Mouse (Mus musculus): ENCODE results near the gene Cttn.

Cttn gene

GRCm38 (mm10) chr7:144470545-144471059, at the start of gene Cttn:
Gene Cttn (minus strand): TSS chr7:144471009.
- DNase-seq (ENCODE audit: low spot score): peak; percentile 77

- DNase-seq (ENCODE audit: low spot score): no peak
Measured at GRCm38 (mm10) chr7:144519852-144520251, 49.0 kb upstream of the Cttn start.

GRCm38 (mm10) chr7:144516711-144517110, 45.9 kb upstream of the Cttn start:
- no peak for DNase-seq (ENCODE audit: low spot score)

- DNase-seq (ENCODE audit: low spot score): no peak
Measured at GRCm38 (mm10) chr7:144509090-144509489, 38.3 kb upstream of the Cttn start.

GRCm38 (mm10) chr7:144506807-144507206, 36.0 kb upstream of the Cttn start:
- DNase-seq (ENCODE audit: low spot score): no peak

- no peak for DNase-seq (ENCODE audit: low spot score)
Measured at GRCm38 (mm10) chr7:144503959-144504358, 33.1 kb upstream of the Cttn start.

- DNase-seq (ENCODE audit: low spot score): no peak
Measured at GRCm38 (mm10) chr7:144492931-144493330, 22.1 kb upstream of the Cttn start.

- DNase-seq (ENCODE audit: low spot score): no peak
Measured at GRCm38 (mm10) chr7:144490201-144490873, 19.5 kb upstream of the Cttn start.

- no peak for DNase-seq (ENCODE audit: low spot score)
Measured at GRCm38 (mm10) chr7:144489067-144489774, 18.4 kb upstream of the Cttn start.

GRCm38 (mm10) chr7:144480314-144480713, 9.5 kb upstream of the Cttn start:
- DNase-seq (ENCODE audit: low spot score): no peak

- no peak for DNase-seq (ENCODE audit: low spot score)
Measured at GRCm38 (mm10) chr7:144479569-144479968, 8.8 kb upstream of the Cttn start.

GRCm38 (mm10) chr7:144475741-144476140, 4.9 kb upstream of the Cttn start:
- DNase-seq (ENCODE audit: low spot score): no peak

GRCm38 (mm10) chr7:144473486-144473885, 2.7 kb upstream of the Cttn start:
- no peak for DNase-seq (ENCODE audit: low spot score)

- no peak for DNase-seq (ENCODE audit: low spot score)
Measured at GRCm38 (mm10) chr7:144471103-144471502, 294 bp upstream of the Cttn start.

- DNase-seq (ENCODE audit: low spot score): no peak
Measured at GRCm38 (mm10) chr7:144469908-144470544, 783 bp downstream of the Cttn start.

- no peak for DNase-seq (ENCODE audit: low spot score)
Measured at GRCm38 (mm10) chr7:144469181-144469641, 1.6 kb downstream of the Cttn start.

GRCm38 (mm10) chr7:144468741-144469140, 2.1 kb downstream of the Cttn start:
- DNase-seq (ENCODE audit: low spot score): no peak

- no peak for DNase-seq (ENCODE audit: low spot score)
Measured at GRCm38 (mm10) chr7:144462577-144462976, 8.2 kb downstream of the Cttn start.

- no peak for DNase-seq (ENCODE audit: low spot score)
Measured at GRCm38 (mm10) chr7:144461246-144461902, 9.4 kb downstream of the Cttn start.

- no peak for DNase-seq (ENCODE audit: low spot score)
Measured at GRCm38 (mm10) chr7:144458881-144459280, 11.9 kb downstream of the Cttn start.

GRCm38 (mm10) chr7:144450661-144451060, 20.1 kb downstream of the Cttn start:
- DNase-seq (ENCODE audit: low spot score): no peak
